Mouse (Mus musculus) intestine, embryonic 16.5 days (tissue): ENCODE measurements around the gene Akap2. TPM values are rescaled to one million over a fixed set of nuclear protein-coding genes. Genes with fewer than 3 reads are reported as not detected.
A peak's percentile ranks its signal among the peaks of the same experiment; 100 is the strongest.

Experiments used
- ATAC-seq: fragments of 200-750 bp; cut with Nextera tagmentation; 2 replicates; pipeline ENCODE4 v1.8.0; 2017; ENCODE audit warnings: moderate TSS enrichment, moderate library complexity
- H3K27ac ChIP-seq: fragments of 300-500 bp; sonication (generic); 2 replicates; pipeline ENCODE4 v1.5.1; 2014; ENCODE audit warnings: mild to moderate bottlenecking, low read length
- H3K27me3 ChIP-seq: fragments of 300-500 bp; sonication (generic); replicated peaks from 2 replicates; pipeline ENCODE4 v1.6.1; 2014; ENCODE audit warnings: low read length, control low read depth, mixed read lengths; ENCODE audit not compliant: control insufficient read depth, insufficient read depth
- H3K36me3 ChIP-seq: fragments of 300-500 bp; sonication (generic); 2 replicates; pipeline ENCODE4 v1.6.1; 2014; ENCODE audit warnings: low read length, control low read depth; ENCODE audit not compliant: control insufficient read depth, insufficient read depth
- H3K4me1 ChIP-seq: fragments of 300-500 bp; sonication (generic); 2 replicates; pipeline ENCODE4 v1.6.1; 2014; ENCODE audit warnings: low read length, control low read depth, mixed read lengths; ENCODE audit not compliant: control insufficient read depth, insufficient read depth
- H3K4me2 ChIP-seq: fragments of 300-500 bp; sonication (generic); 2 replicates; pipeline ENCODE4 v1.6.1; 2014; ENCODE audit warnings: low read depth, low read length, control low read depth
- H3K4me3 ChIP-seq: fragments of 300-500 bp; sonication (generic); 2 replicates; pipeline ENCODE4 v1.5.1; 2014; ENCODE audit warnings: mild to moderate bottlenecking, low read length
- H3K9ac ChIP-seq: fragments of 300-500 bp; sonication (generic); 2 replicates; pipeline ENCODE4 v1.6.1; 2014; ENCODE audit warnings: low read depth, low read length
- H3K9me3 ChIP-seq: fragments of 300-500 bp; sonication (generic); 2 replicates; pipeline ENCODE4 v1.6.1; 2016; ENCODE audit warnings: low read length, control low read depth; ENCODE audit not compliant: control insufficient read depth
- WGBS: fragments of 180-500 bp; shearing (Covaris S2); extraction: QIAGEN DNeasy Blood & Tissue Kit; methylation state at CpG from one replicate; pipeline ENCODE4 v1.1.7; 2014; 5-methylcytosine and 5-hydroxymethylcytosine counted together
- polyA plus RNA-seq: library from polyadenylated mRNA; unstranded; fragments of >200 nt; fragmentation: Nextera tagmentation; extraction: Ambion mirVana; gene quantifications from 2 replicates; pipeline ENCODE4 v1.2.1, GENCODE M21; 2015

Akap2 gene
- 18.6 and 20.3 TPM in 2 replicates for polyA plus RNA-seq

- no peak for ATAC-seq
Observed at GRCm38 (mm10) chr4:57717354-57717753, at the start of gene Akap2. Gene Akap2, plus strand, starts transcription at chr4:57717657.

GRCm38 (mm10) chr4:57670813-57671469 lies 46.5 kb upstream of the Akap2 start:
- Histone ChIP-seq H3K4me2 (no peak overlapping the region), H3K4me3 (no peak overlapping the region), H3K4me1 (peaks cover 11% of the 10 kb centered on the region), H3K36me3 (no peaks in the 10 kb centered on the region), H3K27ac (no peak overlapping the region), H3K9ac (no peak overlapping the region), H3K27me3 (no peaks in the 10 kb centered on the region), H3K9me3 (no peaks in the 10 kb centered on the region)
- 39% methylated on average over 7 of the region's 7 CpGs for WGBS
- ATAC-seq, result peak; percentile 44; the same call in 1 of the 2 replicates

More at GRCm38 (mm10) chr4:57717354-57717753, at the start of gene Akap2:
- Histone ChIP-seq H3K27me3 (no peaks in the 10 kb centered on the region), H3K4me3 (no peak within 1 kb of the TSS), H3K9me3 (no peaks in the 10 kb centered on the region), H3K4me2 (no peak within 1 kb of the TSS), H3K27ac (no peak within 1 kb of the TSS), H3K36me3 (no peaks in the 10 kb centered on the region), H3K9ac (no peak within 1 kb of the TSS), H3K4me1 (no peaks in the 10 kb centered on the region)
- 72% methylated on average over 9 of the region's 9 CpGs for WGBS

- 79% methylated on average over 4 of the region's 4 CpGs for WGBS
- Histone ChIP-seq H3K9ac (no peak overlapping the region), H3K4me2 (no peak overlapping the region), H3K4me1 (peaks cover 11% of the 10 kb centered on the region), H3K27me3 (no peaks in the 10 kb centered on the region), H3K9me3 (no peaks in the 10 kb centered on the region), H3K36me3 (no peaks in the 10 kb centered on the region), H3K4me3 (no peak overlapping the region), H3K27ac (no peak overlapping the region)
- no peak for ATAC-seq
Observed at GRCm38 (mm10) chr4:57672541-57672940, 44.9 kb upstream of the Akap2 start.

GRCm38 (mm10) chr4:57672996-57673906 lies 44.2 kb upstream of the Akap2 start:
- Histone ChIP-seq H3K9ac (peak overlapping the region; percentile 27; the same call in 1 of the 2 replicates), H3K36me3 (no peaks in the 10 kb centered on the region), H3K9me3 (no peaks in the 10 kb centered on the region), H3K27ac (no peak overlapping the region), H3K4me2 (0 out of 2 replicates have a peak overlapping the region, but pooled peaks have one; percentile 34), H3K4me3 (no peak overlapping the region), H3K4me1 (peaks cover 11% of the 10 kb centered on the region), H3K27me3 (no peaks in the 10 kb centered on the region)
- ATAC-seq, result peak; percentile 54; the same call in 1 of the 2 replicates
- 18% methylated on average over 12 of the region's 12 CpGs for WGBS

- H3K4me1 ChIP-seq, result peaks cover 11% of the 10 kb centered on the region
- no peak overlapping the region for H3K4me3 ChIP-seq
- WGBS, result 71% methylated on average over 7 of the region's 7 CpGs
- ATAC-seq, result no peak
- no peaks in the 10 kb centered on the region for H3K36me3 ChIP-seq
- no peak overlapping the region for H3K4me2 ChIP-seq
- H3K9me3 ChIP-seq, result no peaks in the 10 kb centered on the region
- H3K9ac ChIP-seq, result no peak overlapping the region
- H3K27me3 ChIP-seq, result no peaks in the 10 kb centered on the region
- peak overlapping the region; percentile 43 for H3K27ac ChIP-seq
Observed at GRCm38 (mm10) chr4:57674351-57674750, 43.1 kb upstream of the Akap2 start.

- peak; percentile 84 for ATAC-seq
- no peaks in the 10 kb centered on the region for H3K27me3 ChIP-seq
- no peaks in the 10 kb centered on the region for H3K36me3 ChIP-seq
- WGBS, result 5% methylated on average over 13 of the region's 13 CpGs
- no peaks in the 10 kb centered on the region for H3K9me3 ChIP-seq
- peaks cover 11% of the 10 kb centered on the region for H3K4me1 ChIP-seq
- peak overlapping the region; percentile 51; the same call in 1 of the 2 replicates for H3K27ac ChIP-seq
- peak overlapping the region; percentile 35 for H3K4me3 ChIP-seq
- peak overlapping the region; percentile 47 for H3K4me2 ChIP-seq
- H3K9ac ChIP-seq, result 0 out of 2 replicates have a peak overlapping the region, but pooled peaks have one; percentile 21
Observed at GRCm38 (mm10) chr4:57675387-57675786, 42.1 kb upstream of the Akap2 start.

- no peaks in the 10 kb centered on the region for H3K36me3 ChIP-seq
- no peak overlapping the region for H3K9ac ChIP-seq
- H3K27ac ChIP-seq, result no peak overlapping the region
- ATAC-seq, result no peak
- WGBS, result 76% methylated on average over 12 of the region's 12 CpGs
- no peak overlapping the region for H3K4me2 ChIP-seq
- no peaks in the 10 kb centered on the region for H3K9me3 ChIP-seq
- H3K4me3 ChIP-seq, result no peak overlapping the region
- no peaks in the 10 kb centered on the region for H3K27me3 ChIP-seq
- peaks cover 11% of the 10 kb centered on the region for H3K4me1 ChIP-seq
Observed at GRCm38 (mm10) chr4:57677916-57678315, 39.5 kb upstream of the Akap2 start.

GRCm38 (mm10) chr4:57678991-57679457 lies 38.4 kb upstream of the Akap2 start:
- H3K4me1 ChIP-seq, result peaks cover 7% of the 10 kb centered on the region
- no peaks in the 10 kb centered on the region for H3K27me3 ChIP-seq
- H3K4me3 ChIP-seq, result no peak overlapping the region
- 75% methylated on average over 9 of the region's 9 CpGs for WGBS
- no peak overlapping the region for H3K9ac ChIP-seq
- H3K27ac ChIP-seq, result no peak overlapping the region
- no peak overlapping the region for H3K4me2 ChIP-seq
- no peaks in the 10 kb centered on the region for H3K9me3 ChIP-seq
- no peaks in the 10 kb centered on the region for H3K36me3 ChIP-seq
- ATAC-seq, result no peak

- 87% methylated on average over 12 of the region's 12 CpGs for WGBS
- H3K27ac ChIP-seq, result no peak overlapping the region
Observed at GRCm38 (mm10) chr4:57680186-57680585, 37.3 kb upstream of the Akap2 start.

More at GRCm38 (mm10) chr4:57680186-57680585, 37.3 kb upstream of the Akap2 start:
- no peak overlapping the region for H3K9ac ChIP-seq
- H3K4me2 ChIP-seq, result no peak overlapping the region
- H3K9me3 ChIP-seq, result no peaks in the 10 kb centered on the region
- no peaks in the 10 kb centered on the region for H3K36me3 ChIP-seq
- H3K4me1 ChIP-seq, result no peaks in the 10 kb centered on the region; the same call in 1 of the 2 replicates
- no peak for ATAC-seq
- no peak overlapping the region for H3K4me3 ChIP-seq
- H3K27me3 ChIP-seq, result no peaks in the 10 kb centered on the region
